Comparison of ENCODE assay signal across 7 mouse cellular contexts in the genomic region with DNA sequence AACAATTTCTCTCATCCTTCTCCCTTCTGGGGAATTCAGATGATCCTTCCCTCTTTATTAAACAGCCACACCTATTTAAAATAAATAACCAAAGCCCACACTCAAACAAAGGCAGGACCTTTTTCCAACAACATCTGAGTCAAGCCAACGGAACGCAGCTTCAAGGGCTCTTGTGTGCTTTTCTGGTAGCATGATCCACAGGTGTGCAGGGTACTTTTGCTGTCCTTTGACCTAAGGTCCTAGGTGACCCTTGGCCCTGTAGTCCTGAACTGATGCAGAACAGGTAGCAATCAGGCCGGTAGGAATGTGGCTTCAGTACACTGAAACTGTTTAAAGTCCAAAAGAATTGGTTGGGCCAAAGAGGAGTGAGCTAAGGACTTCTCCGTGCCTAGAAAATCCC. TPM values are rescaled to one million over a fixed set of nuclear protein-coding genes. Genes with fewer than 3 reads are reported as not detected.
DNase-seq lines count a peak whose midpoint lies in the region; ATAC-seq lines count a peak whose summit lies in the region.

No protein-coding gene starts in this region.

- no peaks in the 10 kb centered on the region for H3K9me3 ChIP-seq in embryonic facial prominence, embryonic 13.5 days
- no peaks in the 10 kb centered on the region for H3K9me3 ChIP-seq in forebrain, embryonic 13.5 days (replicated peaks)

- H3K4me3 ChIP-seq in embryonic facial prominence, embryonic 13.5 days = peak overlapping the region; percentile 66; the same call in 1 of the 2 replicates
- H3K4me3 ChIP-seq in forebrain, embryonic 13.5 days = peak overlapping the region; percentile 64; the same call in 1 of the 2 replicates

- 0 out of 2 replicates have a peak overlapping the region, but pooled peaks have one; percentile 36 for H3K9ac ChIP-seq in embryonic facial prominence, embryonic 13.5 days
- H3K9ac ChIP-seq in forebrain, embryonic 13.5 days = no peak overlapping the region

- peak overlapping the region; percentile 95 for H3K4me2 ChIP-seq in embryonic facial prominence, embryonic 13.5 days
- peak overlapping the region; percentile 90 for H3K4me2 ChIP-seq in forebrain, embryonic 13.5 days

- DNase-seq in kidney, postnatal 36 days = peak; percentile 46 to 52
- peak; percentile 46 for DNase-seq in lung, postnatal 25 days (ENCODE audit: low spot score)
- no peak for DNase-seq in left cerebral cortex, adult 18-20 months (ENCODE audit: low spot score in 2 of 2)
- no peak for DNase-seq in left cerebral cortex, adult 9 months (ENCODE audit: low spot score in 2 of 2)
- no peak for DNase-seq in spleen, postnatal 10 days (ENCODE audit: low spot score in 2 of 2)

- 63% methylated on average over 4 of the region's 4 CpGs for WGBS in embryonic facial prominence, embryonic 13.5 days
- WGBS in forebrain, embryonic 13.5 days = 64% methylated on average over 4 of the region's 4 CpGs

- no peaks in the 10 kb centered on the region for H3K36me3 ChIP-seq in embryonic facial prominence, embryonic 13.5 days
- no peaks in the 10 kb centered on the region for H3K36me3 ChIP-seq in forebrain, embryonic 13.5 days (ENCODE audit: poor library complexity, severe bottlenecking)

- H3K27me3 ChIP-seq in embryonic facial prominence, embryonic 13.5 days = peaks cover 20% of the 10 kb centered on the region
- H3K27me3 ChIP-seq in forebrain, embryonic 13.5 days = peaks cover 18% of the 10 kb centered on the region

- 0 out of 2 replicates have a peak, but pooled peaks cover 3% of the 10 kb centered on the region for H3K4me1 ChIP-seq in embryonic facial prominence, embryonic 13.5 days
- H3K4me1 ChIP-seq in forebrain, embryonic 13.5 days = no peaks in the 10 kb centered on the region; the same call in 1 of the 2 replicates

- ATAC-seq in embryonic facial prominence, embryonic 13.5 days (ENCODE audit: insufficient number of reproducible peaks, insufficient read depth, low FRiP score, low TSS enrichment, low read depth) = no peak
- 0 out of 2 replicates have a peak, but pooled peaks have one; percentile 9 for ATAC-seq in forebrain, embryonic 13.5 days

- no peak overlapping the region for H3K27ac ChIP-seq in embryonic facial prominence, embryonic 13.5 days
- H3K27ac ChIP-seq in forebrain, embryonic 13.5 days = no peak overlapping the region

RNA-seq across cellular contexts. Expression of gene Pls1, which starts 0.6 kb away (rescaled TPM):
- polyA plus RNA-seq in embryonic facial prominence, embryonic 13.5 days (2015; fragmentation: Nextera tagmentation; extraction: Ambion mirVana) = 3.8 and 7.1 TPM in 2 replicates
- 3.2 and 3.4 TPM in 2 replicates for polyA plus RNA-seq in forebrain, embryonic 13.5 days (2015; fragmentation: Nextera tagmentation; extraction: Ambion mirVana)
- 10 to 100 TPM in 1 of 2 experiments, 1 to 10 TPM in 1; 9.0 to 11.0 TPM for total RNA-seq in left cerebral cortex, adult 18-20 months (2021)

RNA-seq across cellular contexts. Expression of gene Atr, which starts 11.7 kb away (rescaled TPM):
- polyA plus RNA-seq in embryonic facial prominence, embryonic 13.5 days (2015; fragmentation: Nextera tagmentation; extraction: Ambion mirVana) = 22.4 and 24.1 TPM in 2 replicates
- 17.4 and 20.4 TPM in 2 replicates for polyA plus RNA-seq in forebrain, embryonic 13.5 days (2015; fragmentation: Nextera tagmentation; extraction: Ambion mirVana)
- total RNA-seq in left cerebral cortex, adult 18-20 months (2021) = 10 to 100 TPM; 11.0 to 12.2 TPM

Comparison
In these comparisons a context has a peak if more than half of its experiments do, and no peak if none do; other contexts are left out.
1. DNase-seq: peak in kidney, postnatal 36 days (2 of 2) and lung, postnatal 25 days (single experiment); none in left cerebral cortex, adult 18-20 months (0 of 2), left cerebral cortex, adult 9 months (0 of 2) and spleen, postnatal 10 days (0 of 2).